Mouse (Mus musculus): ENCODE data around the gene Dock11.

The Dock11 gene

DNA sequence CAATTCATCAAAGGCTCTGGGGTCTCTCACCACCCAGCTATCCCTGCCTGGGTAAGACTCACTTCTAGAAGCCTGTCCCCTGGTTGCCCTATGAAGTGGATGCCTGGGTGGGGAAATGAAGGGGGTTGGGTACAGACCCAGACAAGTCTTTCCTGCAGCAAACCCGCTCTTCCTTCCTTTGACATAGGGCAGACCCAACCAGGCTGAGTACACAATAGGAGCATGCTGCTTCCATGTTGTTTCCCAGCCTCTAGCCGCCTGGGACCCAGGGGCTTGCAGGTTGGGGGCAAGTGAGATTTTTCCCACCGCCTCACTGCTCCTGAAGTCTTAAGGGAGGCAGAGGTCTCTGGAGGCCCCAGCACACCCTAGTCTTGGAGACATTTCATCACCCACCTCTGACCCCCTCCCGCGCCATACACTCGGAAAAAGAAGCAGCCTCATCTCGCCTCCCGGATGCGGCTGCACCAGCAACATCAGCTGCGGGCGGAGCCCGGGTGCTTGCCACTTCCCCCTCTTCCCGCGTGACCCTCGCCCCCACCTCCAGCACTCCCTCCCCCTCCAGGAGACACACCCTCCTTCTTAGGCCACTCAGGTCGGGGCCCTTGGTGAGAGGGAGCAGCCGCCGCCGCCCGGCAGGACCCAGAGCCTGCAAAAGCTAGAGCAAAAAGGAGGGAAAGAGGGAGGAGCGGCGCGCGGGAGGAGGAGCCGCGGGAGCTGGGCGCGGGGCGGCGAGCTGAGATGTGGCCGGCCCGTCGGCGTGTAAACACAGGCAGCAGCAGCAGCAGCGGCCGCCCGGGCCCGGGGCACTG is at the start of gene Dock11:
Dock11 (plus strand) TSS at position 746 of the 809 bp plus-strand sequence.
- Histone ChIP-seq H3K36me3 (ENCODE audit: insufficient read depth, low read length) (no peaks in the 10 kb centered on the region), H3K27me3 (ENCODE audit: insufficient read depth, low read length) (no peaks in the 10 kb centered on the region), H3K9me3 (ENCODE audit: low read length) (no peaks in the 10 kb centered on the region), H3K4me1 (replicated peaks; ENCODE audit: low read depth, low read length) (peaks cover 11% of the 10 kb centered on the region; the same call in 1 of the 2 replicates), H3K4me3 (replicated peaks; ENCODE audit: low read length) (peak within 1 kb of the TSS; percentile 82)
- TF ChIP-seq NANOG (IDR thresholded peaks at IDR 0.05; ENCODE audit: borderline replicate concordance, low read length) (no peak), POU5F1 (IDR thresholded peaks at IDR 0.05; ENCODE audit: borderline replicate concordance, low read length) (no peak), CTCF (conservative IDR thresholded peaks at IDR 0.05; ENCODE audit: low read length) (no peak)

DNA sequence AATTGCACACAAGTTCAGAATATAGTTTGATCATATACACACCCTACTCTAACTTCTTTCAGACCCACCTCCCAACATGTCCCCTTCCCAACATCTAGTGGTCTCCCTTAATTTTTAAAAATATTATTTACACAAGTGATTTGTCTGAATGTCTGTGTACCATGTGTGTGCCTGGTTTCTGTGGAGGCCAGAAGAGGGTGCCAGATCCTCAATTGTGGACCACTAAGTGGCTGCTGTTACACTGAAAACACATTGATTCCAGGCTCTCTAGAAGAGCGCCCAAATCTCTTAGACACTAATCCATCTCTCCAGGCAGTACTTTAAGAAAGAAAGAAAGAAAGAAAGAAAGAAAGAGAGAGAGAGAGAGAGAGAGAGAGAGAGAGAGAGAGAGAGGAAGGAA is 8.9 kb upstream of the Dock11 start:
- no peak for TF ChIP-seq CTCF (conservative IDR thresholded peaks at IDR 0.05; ENCODE audit: low read length)
- Histone ChIP-seq H3K4me3 (replicated peaks; ENCODE audit: low read length) (no peak overlapping the region), H3K36me3 (ENCODE audit: insufficient read depth, low read length) (no peaks in the 10 kb centered on the region), H3K9me3 (ENCODE audit: low read length) (no peaks in the 10 kb centered on the region), H3K4me1 (replicated peaks; ENCODE audit: low read depth, low read length) (0 out of 2 replicates have a peak, but pooled peaks cover 6% of the 10 kb centered on the region), H3K27me3 (ENCODE audit: insufficient read depth, low read length) (no peaks in the 10 kb centered on the region)

DNA sequence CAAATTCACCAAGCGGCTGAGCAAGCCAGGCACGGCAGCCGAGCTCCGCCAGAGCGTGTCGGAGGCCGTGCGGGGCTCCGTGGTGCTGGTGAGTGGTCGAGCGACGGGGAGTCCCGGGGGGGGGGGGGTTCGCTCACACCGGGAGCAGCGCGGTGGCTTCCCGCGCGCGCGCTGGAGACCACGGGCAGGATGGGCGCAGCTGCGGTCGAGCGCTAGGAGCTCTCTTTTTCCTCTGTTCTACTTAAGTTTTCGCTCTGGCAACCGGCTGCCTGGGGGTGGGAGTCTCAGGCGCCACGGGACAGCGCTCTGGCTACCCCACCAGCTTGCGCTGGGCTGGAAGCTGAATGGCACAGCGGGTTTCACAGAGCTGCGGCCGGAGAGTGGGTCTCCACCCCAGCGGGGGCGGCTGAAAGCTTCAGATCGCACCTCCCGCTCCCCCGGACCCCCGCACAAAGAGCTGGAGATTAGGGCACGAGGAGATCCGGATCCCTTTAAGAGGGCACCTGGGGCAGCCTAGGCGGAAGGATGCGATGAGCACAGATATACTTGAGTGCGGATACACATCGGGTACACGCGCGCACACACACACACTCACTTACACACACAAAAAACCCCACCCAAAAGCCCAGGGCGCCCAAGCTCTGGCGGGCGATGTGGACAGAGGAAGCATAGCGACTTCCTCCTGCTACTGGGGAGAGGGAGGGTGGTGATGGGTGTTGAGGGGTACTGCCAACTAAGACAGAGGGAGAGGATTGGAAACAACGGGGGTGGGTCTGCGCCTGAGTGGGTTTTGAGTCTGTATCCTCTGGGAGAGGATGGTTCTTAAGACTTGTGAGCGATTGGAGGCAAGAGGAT is 540 bp downstream of the Dock11 start:
- peaks cover 15% of the 10 kb centered on the region; the same call in 1 of the 2 replicates for H3K4me1 ChIP-seq (replicated peaks; ENCODE audit: low read depth, low read length)
- H3K9me3 ChIP-seq (ENCODE audit: low read length): no peaks in the 10 kb centered on the region
- no peaks in the 10 kb centered on the region for H3K27me3 ChIP-seq (ENCODE audit: insufficient read depth, low read length)
- TF ChIP-seq NANOG (IDR thresholded peaks at IDR 0.05; ENCODE audit: borderline replicate concordance, low read length) (no peak), POU5F1 (IDR thresholded peaks at IDR 0.05; ENCODE audit: borderline replicate concordance, low read length) (no peak), CTCF (conservative IDR thresholded peaks at IDR 0.05; ENCODE audit: low read length) (no peak)
- no peaks in the 10 kb centered on the region for H3K36me3 ChIP-seq (ENCODE audit: insufficient read depth, low read length)
- peak overlapping the region; percentile 82 for H3K4me3 ChIP-seq (replicated peaks; ENCODE audit: low read length)

GRCm38 (mm10) chrX:35889800-35890106 is 1.1 kb downstream of the Dock11 start:
- TF ChIP-seq CTCF (conservative IDR thresholded peaks at IDR 0.05; ENCODE audit: low read length) (no peak), POU5F1 (IDR thresholded peaks at IDR 0.05; ENCODE audit: borderline replicate concordance, low read length) (no peak), NANOG (IDR thresholded peaks at IDR 0.05; ENCODE audit: borderline replicate concordance, low read length) (no peak)
- H3K9me3 ChIP-seq (ENCODE audit: low read length): no peaks in the 10 kb centered on the region
- peak overlapping the region; percentile 82 for H3K4me3 ChIP-seq (replicated peaks; ENCODE audit: low read length)
- H3K4me1 ChIP-seq (replicated peaks; ENCODE audit: low read depth, low read length): peaks cover 15% of the 10 kb centered on the region; the same call in 1 of the 2 replicates
- H3K36me3 ChIP-seq (ENCODE audit: insufficient read depth, low read length): no peaks in the 10 kb centered on the region
- H3K27me3 ChIP-seq (ENCODE audit: insufficient read depth, low read length): no peaks in the 10 kb centered on the region

- Histone ChIP-seq H3K9me3 (ENCODE audit: low read length) (peaks cover 6% of the 10 kb centered on the region; the same call in 1 of the 2 replicates), H3K36me3 (ENCODE audit: insufficient read depth, low read length) (no peaks in the 10 kb centered on the region), H3K27me3 (ENCODE audit: insufficient read depth, low read length) (no peaks in the 10 kb centered on the region), H3K4me3 (replicated peaks; ENCODE audit: low read length) (no peak overlapping the region), H3K4me1 (replicated peaks; ENCODE audit: low read depth, low read length) (peaks cover 15% of the 10 kb centered on the region; the same call in 1 of the 2 replicates)
- TF ChIP-seq CTCF (conservative IDR thresholded peaks at IDR 0.05; ENCODE audit: low read length) (no peak), POU5F1 (IDR thresholded peaks at IDR 0.05; ENCODE audit: borderline replicate concordance, low read length) (no peak)
Measured at GRCm38 (mm10) chrX:35891534-35892125, 3.0 kb downstream of the Dock11 start.

DNA sequence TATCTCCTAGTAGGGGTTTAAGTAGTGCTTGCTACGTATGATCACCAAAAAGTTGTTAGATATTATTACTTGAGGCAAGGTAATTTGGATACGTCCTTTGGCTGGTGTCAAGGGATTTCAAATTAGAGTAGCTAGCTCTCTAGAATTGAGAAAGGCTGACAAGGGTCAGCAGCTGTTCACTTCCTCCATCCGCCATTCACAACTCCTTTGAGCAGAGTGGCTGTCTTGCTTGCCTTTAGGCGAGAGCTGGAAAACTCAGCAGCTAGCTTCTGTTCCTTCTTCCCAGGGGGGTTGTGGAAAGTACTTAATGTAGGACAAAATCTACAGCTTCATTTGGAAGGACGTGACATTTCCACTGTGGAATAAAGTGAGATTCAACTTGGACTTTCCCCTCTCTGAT is 3.7 kb downstream of the Dock11 start:
- TF ChIP-seq NANOG (IDR thresholded peaks at IDR 0.05; ENCODE audit: borderline replicate concordance, low read length) (no peak), POU5F1 (IDR thresholded peaks at IDR 0.05; ENCODE audit: borderline replicate concordance, low read length) (no peak), CTCF (conservative IDR thresholded peaks at IDR 0.05; ENCODE audit: low read length) (no peak)
- Histone ChIP-seq H3K36me3 (ENCODE audit: insufficient read depth, low read length) (no peaks in the 10 kb centered on the region), H3K27me3 (ENCODE audit: insufficient read depth, low read length) (no peaks in the 10 kb centered on the region)

DNA sequence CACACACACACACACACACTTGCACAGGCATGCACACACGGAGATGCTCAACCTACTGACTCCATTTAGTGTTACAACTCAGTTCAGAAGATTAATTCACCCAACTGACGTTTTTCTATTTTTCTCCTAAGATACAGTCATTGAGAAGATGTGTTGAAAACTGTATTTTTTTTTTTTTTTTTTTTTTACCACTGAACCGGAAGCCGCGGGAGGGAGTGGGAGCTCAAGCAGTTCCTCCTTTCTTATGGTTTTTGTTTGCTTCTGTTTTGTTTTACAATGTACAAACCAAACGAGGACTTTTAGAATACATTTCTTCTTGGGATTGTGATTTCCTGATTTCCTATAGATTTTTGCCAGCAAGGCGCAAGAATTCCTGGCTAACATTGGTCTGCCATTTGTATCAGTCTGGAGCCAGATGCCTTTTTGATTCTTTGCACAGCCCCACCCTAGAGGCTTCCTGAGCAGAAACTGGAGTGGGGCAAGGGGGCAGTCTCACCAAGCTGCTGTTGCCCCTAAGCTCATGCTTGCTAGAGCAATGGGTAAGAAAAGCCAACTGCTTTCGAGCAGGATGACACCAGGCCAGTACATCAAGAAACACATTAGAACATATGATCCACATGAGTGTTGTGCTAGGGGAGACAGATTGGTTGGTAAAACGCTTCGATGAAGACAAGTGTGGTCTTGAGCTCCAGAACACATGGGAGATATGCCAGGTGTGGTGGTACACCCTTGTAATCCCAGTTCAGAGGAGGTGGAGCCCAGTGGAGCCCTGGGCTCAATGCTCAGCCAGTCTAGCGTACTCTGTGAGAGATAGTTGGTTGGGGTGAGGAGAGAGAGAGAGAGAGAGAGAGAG is 9.2 kb downstream of the Dock11 start:
- no peak for TF ChIP-seq NANOG (IDR thresholded peaks at IDR 0.05; ENCODE audit: borderline replicate concordance, low read length)
- no peak for TF ChIP-seq CTCF (conservative IDR thresholded peaks at IDR 0.05; ENCODE audit: low read length)
- TF ChIP-seq POU5F1 (IDR thresholded peaks at IDR 0.05; ENCODE audit: borderline replicate concordance, low read length): no peak
- Histone ChIP-seq H3K36me3 (ENCODE audit: insufficient read depth, low read length) (no peaks in the 10 kb centered on the region), H3K4me3 (replicated peaks; ENCODE audit: low read length) (no peak overlapping the region), H3K27me3 (ENCODE audit: insufficient read depth, low read length) (no peaks in the 10 kb centered on the region), H3K4me1 (replicated peaks; ENCODE audit: low read depth, low read length) (0 out of 2 replicates have a peak, but pooled peaks cover 4% of the 10 kb centered on the region), H3K9me3 (ENCODE audit: low read length) (peaks cover 6% of the 10 kb centered on the region; the same call in 1 of the 2 replicates)

More for the DNA sequence above, 3.7 kb downstream of the Dock11 start:
- Histone ChIP-seq H3K4me3 (replicated peaks; ENCODE audit: low read length) (no peak overlapping the region), H3K9me3 (ENCODE audit: low read length) (peaks cover 6% of the 10 kb centered on the region; the same call in 1 of the 2 replicates), H3K4me1 (replicated peaks; ENCODE audit: low read depth, low read length) (peaks cover 15% of the 10 kb centered on the region; the same call in 1 of the 2 replicates)
